Mouse (Mus musculus): ENCODE measurements around the gene Bad.

GRCm38 (mm10) chr19:6925307-6925573 lies 16.4 kb upstream of the Bad start, which contains the start of gene Catsperz:
- TF ChIP-seq CTCF (conservative IDR thresholded peaks at IDR 0.05; ENCODE audit: low read length) (no peak), POU5F1 (IDR thresholded peaks at IDR 0.05; ENCODE audit: borderline replicate concordance, low read length) (no peak), NANOG (IDR thresholded peaks at IDR 0.05; ENCODE audit: borderline replicate concordance, low read length) (no peak)
